Comparison of ENCODE assay signal across 7 mouse cellular contexts in the genomic region with DNA sequence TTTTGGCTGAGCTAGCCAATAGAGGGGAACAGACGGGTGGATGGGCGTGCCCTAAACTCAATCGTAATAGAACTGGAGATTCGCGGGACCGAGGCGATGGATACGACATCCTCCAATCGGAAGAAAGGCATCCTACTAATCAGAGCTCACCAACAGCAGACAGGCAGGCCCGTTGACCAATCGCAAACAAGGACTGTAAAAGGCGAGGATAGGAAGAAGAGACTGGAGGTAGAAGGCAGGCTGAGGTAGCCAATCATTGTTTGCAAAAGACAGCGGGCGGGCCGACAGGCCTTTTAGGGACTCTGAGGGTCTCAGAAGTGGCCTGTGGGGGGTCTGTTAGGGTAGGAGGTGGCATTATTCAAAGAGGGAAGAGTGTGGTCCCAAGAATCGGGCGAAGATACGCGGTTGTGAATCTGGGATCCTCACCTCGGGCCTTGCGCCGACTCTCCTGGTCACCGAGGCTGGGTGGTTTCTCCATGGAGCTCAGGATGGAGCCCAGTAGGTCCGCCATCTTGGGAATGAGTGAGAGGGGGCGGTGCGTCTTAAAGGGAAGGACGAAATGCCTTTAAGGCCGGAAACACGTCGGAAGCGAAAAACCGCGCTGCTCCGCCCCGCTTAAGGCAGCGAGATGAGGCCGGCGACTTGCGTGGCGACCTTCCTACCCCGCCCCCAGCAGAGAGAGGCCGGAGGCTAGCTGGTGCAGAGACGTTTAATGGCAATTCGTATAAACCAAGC. TPM values are rescaled to one million over a fixed set of nuclear protein-coding genes. Genes with fewer than 3 reads are reported as not detected.
DNase-seq lines count a peak whose midpoint lies in the region; ATAC-seq and TF ChIP-seq lines count a peak whose summit lies in the region.

TSS of gene Spag7 (minus strand) at position 646 of the 735 bp plus-strand sequence.

- peak; percentile 98 for ATAC-seq in intestine, postnatal 0 days
- ATAC-seq in midbrain, embryonic 12.5 days (ENCODE audit: low FRiP score, low read depth): peak; percentile 95

- peaks cover 54% of the 10 kb centered on the region for H3K36me3 ChIP-seq in embryonic facial prominence, embryonic 10.5 days (replicated peaks)
- H3K36me3 ChIP-seq in intestine, postnatal 0 days (ENCODE audit: control insufficient read depth, insufficient read depth): peaks cover 40% of the 10 kb centered on the region
- peaks cover 39% of the 10 kb centered on the region for H3K36me3 ChIP-seq in midbrain, embryonic 12.5 days
- H3K36me3 ChIP-seq in small intestine, adult 2 months (ENCODE audit: control insufficient read depth, insufficient read depth, low read length): peaks cover 34% of the 10 kb centered on the region

- peaks cover 30% of the 10 kb centered on the region for H3K4me1 ChIP-seq in embryonic facial prominence, embryonic 10.5 days
- H3K4me1 ChIP-seq in intestine, postnatal 0 days (replicated peaks; ENCODE audit: control insufficient read depth, insufficient read depth, low read length): no peaks in the 10 kb centered on the region
- H3K4me1 ChIP-seq in midbrain, embryonic 12.5 days: peaks cover 27% of the 10 kb centered on the region
- peaks cover 4% of the 10 kb centered on the region; the same call in 1 of the 2 replicates for H3K4me1 ChIP-seq in small intestine, adult 2 months (ENCODE audit: control insufficient read depth, insufficient read depth, insufficient read length, low read length)

- H3K9ac ChIP-seq in intestine, postnatal 0 days (ENCODE audit: low read depth, low read length): peak within 1 kb of the TSS; percentile 59
- H3K9ac ChIP-seq in midbrain, embryonic 12.5 days (replicated peaks): peak within 1 kb of the TSS; percentile 84

- intact Hi-C loops in left cerebral cortex, postnatal 4 days (cut with DNase I): no loop called here

- DNase-seq in adrenal gland, postnatal 10 days: peak; percentile 96
- peak; percentile 96 for DNase-seq in embryonic facial prominence, embryonic 10.5 days (ENCODE audit: low spot score)
- peak; percentile 99 for DNase-seq in gonadal fat pad, adult 2 months (ENCODE audit: low read depth)
- peak; percentile 97 for DNase-seq in left cerebral cortex, postnatal 4 days

- H3K4me2 ChIP-seq in intestine, postnatal 0 days (replicated peaks; ENCODE audit: low read depth): peak within 1 kb of the TSS; percentile 93
- H3K4me2 ChIP-seq in midbrain, embryonic 12.5 days (replicated peaks): peak within 1 kb of the TSS; percentile 94

- under 1% methylated on average over 44 of the region's 44 CpGs for WGBS in embryonic facial prominence, embryonic 10.5 days
- under 1% methylated on average over 44 of the region's 44 CpGs for WGBS in intestine, postnatal 0 days
- WGBS in midbrain, embryonic 12.5 days: under 1% methylated on average over 44 of the region's 44 CpGs
- WGBS in small intestine, adult 2 months: under 1% methylated on average over 44 of the region's 44 CpGs

- H3K9me3 ChIP-seq in embryonic facial prominence, embryonic 10.5 days: no peaks in the 10 kb centered on the region
- H3K9me3 ChIP-seq in intestine, postnatal 0 days (ENCODE audit: control insufficient read depth): no peaks in the 10 kb centered on the region
- H3K9me3 ChIP-seq in midbrain, embryonic 12.5 days: no peaks in the 10 kb centered on the region

- peak within 1 kb of the TSS; percentile 64 for H3K4me3 ChIP-seq in embryonic facial prominence, embryonic 10.5 days
- peak within 1 kb of the TSS; percentile 63 for H3K4me3 ChIP-seq in intestine, postnatal 0 days (ENCODE audit: low read depth, low read length)
- peak within 1 kb of the TSS; percentile 67 for H3K4me3 ChIP-seq in midbrain, embryonic 12.5 days
- peak within 1 kb of the TSS; percentile 84 for H3K4me3 ChIP-seq in small intestine, adult 2 months (ENCODE audit: low read depth, low read length)

- peak within 1 kb of the TSS; percentile 95 for H3K27ac ChIP-seq in embryonic facial prominence, embryonic 10.5 days (replicated peaks)
- H3K27ac ChIP-seq in intestine, postnatal 0 days (ENCODE audit: low read depth, low read length): peak within 1 kb of the TSS; percentile 88
- H3K27ac ChIP-seq in midbrain, embryonic 12.5 days (replicated peaks): peak within 1 kb of the TSS; percentile 90
- peak within 1 kb of the TSS; percentile 96 for H3K27ac ChIP-seq in small intestine, adult 2 months (ENCODE audit: insufficient read depth, low read depth, low read length)

- peak; percentile 42 for TF ChIP-seq POLR2A in small intestine, adult 2 months (IDR thresholded peaks at IDR 0.05; ENCODE audit: low read depth, low read length)

- no peaks in the 10 kb centered on the region for H3K27me3 ChIP-seq in embryonic facial prominence, embryonic 10.5 days (replicated peaks; ENCODE audit: low read depth, poor library complexity, severe bottlenecking)
- H3K27me3 ChIP-seq in intestine, postnatal 0 days (replicated peaks; ENCODE audit: control insufficient read depth, insufficient read depth, low read length): no peaks in the 10 kb centered on the region
- no peaks in the 10 kb centered on the region for H3K27me3 ChIP-seq in midbrain, embryonic 12.5 days
- H3K27me3 ChIP-seq in small intestine, adult 2 months (ENCODE audit: control insufficient read depth, insufficient read depth, low read length): no peaks in the 10 kb centered on the region

- TF ChIP-seq CTCF in intestine, postnatal 0 days (IDR thresholded peaks at IDR 0.05; ENCODE audit: low read depth): no peak
- no peak for TF ChIP-seq CTCF in small intestine, adult 2 months (IDR thresholded peaks at IDR 0.05; ENCODE audit: extremely low read depth, insufficient read length, insufficient replicate concordance, low read depth, low read length)

RNA-seq across cellular contexts. Expression of gene Spag7, which starts in this region (rescaled TPM):
- 10 to 100 TPM; 66.5 to 72.6 TPM for total RNA-seq in adrenal gland, postnatal 10 days (2021)
- 181 and 185 TPM in 2 replicates for polyA plus RNA-seq in embryonic facial prominence, embryonic 10.5 days (2016; fragmentation: Nextera tagmentation; extraction: Ambion mirVana)
- polyA plus RNA-seq in gonadal fat pad, adult 2 months (2012; rRNA removed): 45.7 and 61.0 TPM in 2 replicates
- polyA plus RNA-seq in intestine, postnatal 0 days (2015; fragmentation: Nextera tagmentation; extraction: Ambion mirVana): 61.3 and 66.2 TPM in 2 replicates
- total RNA-seq in left cerebral cortex, postnatal 4 days (2021): 10 to 100 TPM; 50.6 to 56.8 TPM
- 156 and 160 TPM in 2 replicates for polyA plus RNA-seq in midbrain, embryonic 12.5 days (2016; fragmentation: Nextera tagmentation; extraction: Ambion mirVana)
- 21.0 and 36.6 TPM in 2 replicates for polyA plus RNA-seq in small intestine, adult 2 months (2012; rRNA removed)

Comparison
In these comparisons a context has a peak if more than half of its experiments do, and no peak if none do; other contexts are left out.
1. Peak in every context shown above with its lines: DNase-seq, ATAC-seq, H3K4me3 ChIP-seq and H3K27ac ChIP-seq.